Mouse (Mus musculus): ENCODE measurements at regions not wholly inside any gene's neighbourhood (a gene's known extent, or its start where the extent isn't known, plus 50 kb on each side); places are given as distances from the start of the nearest gene placed in this dataset.

DNA sequence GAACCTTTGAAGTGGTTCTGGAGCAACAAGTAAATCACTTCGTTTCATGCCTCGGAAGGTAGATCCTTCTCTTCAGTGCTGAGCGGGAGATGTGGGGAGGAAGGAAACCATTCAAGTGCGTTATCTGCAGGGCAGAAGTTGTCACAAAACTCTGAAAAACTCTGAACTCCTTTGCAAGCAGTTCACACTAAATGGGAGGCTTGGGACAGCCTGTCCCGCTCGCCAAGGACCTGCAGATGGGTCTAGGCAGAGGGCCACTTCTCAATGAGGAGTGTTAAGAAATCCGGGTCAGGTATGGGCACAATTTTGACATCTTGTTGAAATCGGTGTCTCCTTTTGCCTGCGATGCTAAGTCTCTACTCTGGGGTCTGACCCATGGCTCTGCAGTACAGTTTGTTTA is 58.6 kb upstream of the Gm10295 start:
- no peak for DNase-seq

GRCm38 (mm10) chr7:71409061-71409460 is 57.8 kb upstream of the Gm10295 start:
- no peak for DNase-seq

DNA sequence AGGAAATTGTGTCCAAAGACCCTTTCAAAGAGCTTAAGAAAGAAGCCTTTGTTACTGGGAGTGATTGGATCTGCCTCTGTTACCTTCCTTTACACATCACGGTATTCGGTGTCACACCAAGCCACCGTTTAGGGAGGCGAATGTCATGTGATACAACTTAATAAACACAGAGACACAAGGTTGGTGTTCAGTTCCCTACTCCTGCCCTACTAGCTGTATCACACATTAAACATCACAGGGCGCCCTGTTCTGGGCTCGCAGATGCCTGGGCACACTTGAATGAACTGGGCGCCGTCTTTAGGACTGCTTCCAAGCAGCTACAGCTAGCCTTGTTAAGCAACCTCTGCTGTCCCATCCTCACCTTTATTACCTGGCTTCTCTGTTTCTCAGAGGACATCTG is 55.0 kb upstream of the Gm10295 start:
- no peak for DNase-seq
